Mouse (Mus musculus): ENCODE measurements around the gene Plcb1.

GRCm38 (mm10) chr2:134872490-134872781 is 86.6 kb downstream of the Plcb1 start:
- TF ChIP-seq CTCF (IDR thresholded peaks at IDR 0.05; ENCODE audit: borderline replicate concordance, insufficient read depth, low read length) = no peak
- no peak for TF ChIP-seq POLR2A (IDR thresholded peaks at IDR 0.05; ENCODE audit: low read depth, low read length)
